Mouse (Mus musculus) kidney, embryonic 15.5 days (tissue): ENCODE data around the gene Grb10. TPM values are rescaled to one million over a fixed set of nuclear protein-coding genes. Genes with fewer than 3 reads are reported as not detected.

Source experiments
- ATAC-seq: fragments of 200-750 bp; cut with Nextera tagmentation; replicated peaks from 2 replicates; pipeline ENCODE4 v1.8.0; 2017; ENCODE audit warnings: moderate TSS enrichment; ENCODE audit not compliant: low FRiP score
- H3K27ac ChIP-seq: fragments of 300-500 bp; sonication (generic); 2 replicates; pipeline ENCODE4 v1.5.1; 2015; ENCODE audit warnings: mild to moderate bottlenecking, inconsistent platforms
- H3K27me3 ChIP-seq: fragments of 300-500 bp; sonication (generic); 2 replicates; pipeline ENCODE4 v1.6.1; 2015; ENCODE audit warnings: inconsistent platforms
- H3K36me3 ChIP-seq: fragments of 300-500 bp; sonication (generic); 2 replicates; pipeline ENCODE4 v1.6.1; 2015; ENCODE audit warnings: inconsistent platforms
- H3K4me1 ChIP-seq: fragments of 300-500 bp; sonication (generic); 2 replicates; pipeline ENCODE4 v1.6.1; 2015; ENCODE audit warnings: inconsistent platforms
- H3K4me2 ChIP-seq: fragments of 300-500 bp; sonication (generic); 2 replicates; pipeline ENCODE4 v1.6.1; 2015; ENCODE audit warnings: moderate library complexity, mild to moderate bottlenecking, inconsistent platforms
- H3K4me3 ChIP-seq: fragments of 300-500 bp; sonication (generic); replicated peaks from 2 replicates; pipeline ENCODE4 v1.5.1; 2015; ENCODE audit warnings: mild to moderate bottlenecking, inconsistent platforms
- H3K9ac ChIP-seq: fragments of 300-500 bp; sonication (generic); 2 replicates; pipeline ENCODE4 v1.6.1; 2015; ENCODE audit warnings: mild to moderate bottlenecking, inconsistent platforms
- H3K9me3 ChIP-seq: fragments of 300-500 bp; sonication (generic); replicated peaks from 2 replicates; pipeline ENCODE4 v1.6.1; 2016; ENCODE audit warnings: inconsistent platforms
- WGBS: fragments of 180-500 bp; shearing (Covaris S2); methylation state at CpG from one replicate; pipeline ENCODE4 v1.1.7; 2015; ENCODE audit warnings: mixed read lengths; 5-methylcytosine and 5-hydroxymethylcytosine counted together
- polyA plus RNA-seq: library from polyadenylated mRNA; unstranded; fragments of >200 nt; fragmentation: Nextera tagmentation; extraction: Ambion mirVana; gene quantifications from 2 replicates; pipeline ENCODE4 v1.2.1, GENCODE M21; 2015

Gene Grb10
- polyA plus RNA-seq, 1 experiment from 2014 or later, result 413 TPM

- Histone ChIP-seq H3K4me3 (no peak overlapping the region), H3K27ac (no peak overlapping the region), H3K4me1 (peaks cover 3% of the 10 kb centered on the region; the same call in 1 of the 2 replicates), H3K9ac (no peak overlapping the region), H3K4me2 (no peak overlapping the region), H3K36me3 (no peaks in the 10 kb centered on the region), H3K9me3 (no peaks in the 10 kb centered on the region), H3K27me3 (no peaks in the 10 kb centered on the region)
- no peak for ATAC-seq
- 86% methylated on average over 2 of the region's 2 CpGs for WGBS
Observed at GRCm38 (mm10) chr11:11922106-11922505, 116.4 kb downstream of the Grb10 start.

GRCm38 (mm10) chr11:11907703-11908413 lies 130.6 kb downstream of the Grb10 start:
- no peak overlapping the region for H3K27ac ChIP-seq
- H3K4me2 ChIP-seq, result no peak overlapping the region
- no peaks in the 10 kb centered on the region for H3K27me3 ChIP-seq
- no peak overlapping the region for H3K9ac ChIP-seq
- no peak overlapping the region for H3K4me3 ChIP-seq
- H3K9me3 ChIP-seq, result no peaks in the 10 kb centered on the region
- no peaks in the 10 kb centered on the region for H3K36me3 ChIP-seq
- no peak for ATAC-seq
- WGBS, result 40% methylated on average over 7 of the region's 7 CpGs
- no peaks in the 10 kb centered on the region for H3K4me1 ChIP-seq

- no peak overlapping the region for H3K27ac ChIP-seq
- no peaks in the 10 kb centered on the region for H3K9me3 ChIP-seq
- no peaks in the 10 kb centered on the region for H3K27me3 ChIP-seq
- H3K9ac ChIP-seq, result no peak overlapping the region
- no peaks in the 10 kb centered on the region for H3K4me1 ChIP-seq
- no peak overlapping the region for H3K4me2 ChIP-seq
- no peaks in the 10 kb centered on the region for H3K36me3 ChIP-seq
- no peak overlapping the region for H3K4me3 ChIP-seq
- no peak for ATAC-seq
Observed at GRCm38 (mm10) chr11:11905518-11905917, 133.0 kb downstream of the Grb10 start.

- Histone ChIP-seq H3K36me3 (no peaks in the 10 kb centered on the region), H3K27ac (no peak overlapping the region), H3K4me3 (no peak overlapping the region), H3K9me3 (no peaks in the 10 kb centered on the region), H3K4me2 (no peak overlapping the region), H3K27me3 (no peaks in the 10 kb centered on the region), H3K9ac (no peak overlapping the region), H3K4me1 (no peaks in the 10 kb centered on the region)
- 74% methylated on average over 5 of the region's 5 CpGs for WGBS
- ATAC-seq, result no peak
Observed at GRCm38 (mm10) chr11:11904995-11905394, 133.5 kb downstream of the Grb10 start.

- no peak for ATAC-seq
- Histone ChIP-seq H3K4me1 (peaks cover 5% of the 10 kb centered on the region), H3K27ac (no peak overlapping the region)
Observed at GRCm38 (mm10) chr11:11901509-11901908, 137.0 kb downstream of the Grb10 start.

GRCm38 (mm10) chr11:11898496-11898895 lies 140.0 kb downstream of the Grb10 start:
- H3K27ac ChIP-seq, result 0 out of 2 replicates have a peak overlapping the region, but pooled peaks have one; percentile 49
- no peak for ATAC-seq
- peaks cover 7% of the 10 kb centered on the region for H3K4me1 ChIP-seq
- no peak overlapping the region for H3K4me2 ChIP-seq
- 90% methylated on average over 3 of the region's 3 CpGs for WGBS
- H3K27me3 ChIP-seq, result no peaks in the 10 kb centered on the region
- H3K9me3 ChIP-seq, result no peaks in the 10 kb centered on the region
- H3K4me3 ChIP-seq, result no peak overlapping the region
- H3K36me3 ChIP-seq, result no peaks in the 10 kb centered on the region
- H3K9ac ChIP-seq, result no peak overlapping the region

More at GRCm38 (mm10) chr11:11901509-11901908, 137.0 kb downstream of the Grb10 start:
- no peak overlapping the region for H3K4me3 ChIP-seq
- no peak overlapping the region for H3K9ac ChIP-seq
- H3K27me3 ChIP-seq, result no peaks in the 10 kb centered on the region
- no peaks in the 10 kb centered on the region for H3K36me3 ChIP-seq
- 55% methylated on average over 5 of the region's 5 CpGs for WGBS
- no peaks in the 10 kb centered on the region for H3K9me3 ChIP-seq
- no peak overlapping the region for H3K4me2 ChIP-seq

GRCm38 (mm10) chr11:11897645-11898357 lies 140.7 kb downstream of the Grb10 start, which contains the start of gene Ddc:
TSS of gene Ddc (minus strand) at chr11:11898144.
- H3K4me2 ChIP-seq, result no peak within 1 kb of the TSS
- H3K4me1 ChIP-seq, result peaks cover 13% of the 10 kb centered on the region
- no peak within 1 kb of the TSS for H3K4me3 ChIP-seq
- H3K27me3 ChIP-seq, result no peaks in the 10 kb centered on the region
- no peaks in the 10 kb centered on the region for H3K36me3 ChIP-seq
- 82% methylated on average over 12 of the region's 12 CpGs for WGBS
- peak; percentile 50; the same call in 1 of the 2 replicates for ATAC-seq
- no peaks in the 10 kb centered on the region for H3K9me3 ChIP-seq
- peak within 1 kb of the TSS; percentile 49; the same call in 1 of the 2 replicates for H3K27ac ChIP-seq
- H3K9ac ChIP-seq, result no peak within 1 kb of the TSS

- Histone ChIP-seq H3K9ac (no peak overlapping the region), H3K36me3 (no peaks in the 10 kb centered on the region), H3K4me1 (peaks cover 14% of the 10 kb centered on the region), H3K4me3 (no peak overlapping the region), H3K27ac (no peak overlapping the region), H3K27me3 (no peaks in the 10 kb centered on the region), H3K4me2 (no peak overlapping the region), H3K9me3 (no peaks in the 10 kb centered on the region)
- ATAC-seq, result no peak
- WGBS, result 91% methylated on average over 2 of the region's 2 CpGs
Observed at GRCm38 (mm10) chr11:11895479-11895878, 143.0 kb downstream of the Grb10 start.

GRCm38 (mm10) chr11:11893769-11894168 lies 144.7 kb downstream of the Grb10 start:
- Histone ChIP-seq H3K4me2 (no peak overlapping the region), H3K4me1 (peaks cover 12% of the 10 kb centered on the region), H3K27ac (no peak overlapping the region), H3K9me3 (no peaks in the 10 kb centered on the region), H3K36me3 (no peaks in the 10 kb centered on the region), H3K4me3 (no peak overlapping the region), H3K9ac (no peak overlapping the region), H3K27me3 (no peaks in the 10 kb centered on the region)
- no peak; the same call in 1 of the 2 replicates for ATAC-seq
- WGBS, result 67% methylated on average over 1 of the region's 1 CpGs

- H3K4me3 ChIP-seq, result no peak overlapping the region
- H3K36me3 ChIP-seq, result no peaks in the 10 kb centered on the region
- H3K27me3 ChIP-seq, result no peaks in the 10 kb centered on the region
- H3K4me2 ChIP-seq, result no peak overlapping the region
- no peak for ATAC-seq
- H3K9me3 ChIP-seq, result no peaks in the 10 kb centered on the region
- H3K4me1 ChIP-seq, result 0 out of 2 replicates have a peak, but pooled peaks cover 9% of the 10 kb centered on the region
- H3K9ac ChIP-seq, result no peak overlapping the region
- H3K27ac ChIP-seq, result no peak overlapping the region
- 41% methylated on average over 10 of the region's 10 CpGs for WGBS
Observed at GRCm38 (mm10) chr11:11892993-11893602, 145.4 kb downstream of the Grb10 start.

- 0 out of 2 replicates have a peak, but pooled peaks cover 11% of the 10 kb centered on the region for H3K4me1 ChIP-seq
- H3K36me3 ChIP-seq, result no peaks in the 10 kb centered on the region
- H3K4me3 ChIP-seq, result no peak overlapping the region
- H3K4me2 ChIP-seq, result no peak overlapping the region
- H3K9ac ChIP-seq, result no peak overlapping the region
- H3K27me3 ChIP-seq, result no peaks in the 10 kb centered on the region
- H3K27ac ChIP-seq, result no peak overlapping the region
- no peaks in the 10 kb centered on the region for H3K9me3 ChIP-seq
- ATAC-seq, result no peak
Observed at GRCm38 (mm10) chr11:11891832-11892231, 146.7 kb downstream of the Grb10 start.

- no peak overlapping the region for H3K4me3 ChIP-seq
- 76% methylated on average over 10 of the region's 10 CpGs for WGBS
Observed at GRCm38 (mm10) chr11:11890139-11890741, 148.2 kb downstream of the Grb10 start.

More at GRCm38 (mm10) chr11:11890139-11890741, 148.2 kb downstream of the Grb10 start:
- no peaks in the 10 kb centered on the region for H3K9me3 ChIP-seq
- peaks cover 22% of the 10 kb centered on the region for H3K4me1 ChIP-seq
- H3K36me3 ChIP-seq, result no peaks in the 10 kb centered on the region
- no peaks in the 10 kb centered on the region for H3K27me3 ChIP-seq
- H3K4me2 ChIP-seq, result no peak overlapping the region
- no peak overlapping the region for H3K9ac ChIP-seq
- ATAC-seq, result no peak
- H3K27ac ChIP-seq, result no peak overlapping the region
